ENCODE assay signal across 24 mouse cellular contexts in genomic region chr13:107035511-107036113, GRCm38 (mm10). TPM values are rescaled to one million over a fixed set of nuclear protein-coding genes. Genes with fewer than 3 reads are reported as not detected.
DNase-seq lines count a peak whose midpoint lies in the region; ATAC-seq and TF ChIP-seq lines count a peak whose summit lies in the region.
"Had no signal": no experiment of that assay in that cellular context is flagged by ENCODE, and none has a peak within 500 bp of the region (broad histone marks: within the 10 kb centered on the region; RNA-seq: fewer than 3 reads in every experiment).

No protein-coding gene starts in this region.

- H3K27me3 ChIP-seq in heart, embryonic 14.5 days (ENCODE audit: control insufficient read depth, insufficient read depth, low read length): no peaks in the 10 kb centered on the region
- no peaks in the 10 kb centered on the region for H3K27me3 ChIP-seq in heart, embryonic 10.5 days (ENCODE audit: insufficient read depth, poor library complexity, severe bottlenecking)
- no peaks in the 10 kb centered on the region for H3K27me3 ChIP-seq in ES-Bruce4 (ENCODE audit: control insufficient read depth, insufficient read depth, low read length, poor library complexity, severe bottlenecking)
- H3K27me3 ChIP-seq in intestine, embryonic 15.5 days (replicated peaks): no peaks in the 10 kb centered on the region
- H3K27me3 ChIP-seq in thymus, adult 2 months (ENCODE audit: control insufficient read depth, insufficient read depth, low read length): no peaks in the 10 kb centered on the region
- H3K27me3 ChIP-seq: embryonic facial prominence, embryonic 15.5 days; heart, embryonic 12.5 days; hindbrain, embryonic 13.5 days; limb, embryonic 13.5 days; midbrain, embryonic 13.5 days had no signal

- DNase-seq in heart, embryonic 10.5 days (ENCODE audit: low spot score): no peak
- no peak for DNase-seq in thymus, adult 2 months
- DNase-seq in gastrocnemius, postnatal 4 days (ENCODE audit: low spot score in 2 of 2): no peak
- no peak for DNase-seq in gastrocnemius, postnatal 25 days
- DNase-seq: adrenal gland, postnatal 36 days; cerebellum, adult 9-10 months; heart, postnatal 36 days; kidney, adult 9 months; kidney, postnatal 36 days; spleen, adult 18-20 months; thymus, postnatal 14 days had no signal

- H3K36me3 ChIP-seq in heart, embryonic 14.5 days (ENCODE audit: control insufficient read depth, insufficient read depth, low read length): no peaks in the 10 kb centered on the region
- H3K36me3 ChIP-seq in heart, embryonic 10.5 days: no peaks in the 10 kb centered on the region
- H3K36me3 ChIP-seq in ES-Bruce4 (ENCODE audit: control insufficient read depth, insufficient read depth, low read length, poor library complexity, severe bottlenecking): peaks cover 8% of the 10 kb centered on the region; the same call in 1 of the 2 replicates
- H3K36me3 ChIP-seq in intestine, embryonic 15.5 days: no peaks in the 10 kb centered on the region
- no peaks in the 10 kb centered on the region for H3K36me3 ChIP-seq in thymus, adult 2 months (ENCODE audit: control insufficient read depth, insufficient read depth, low read length)
- H3K36me3 ChIP-seq: embryonic facial prominence, embryonic 15.5 days; forebrain, embryonic 10.5 days; heart, embryonic 12.5 days; hindbrain, embryonic 13.5 days; limb, embryonic 13.5 days; midbrain, embryonic 13.5 days had no signal

- no peak for TF ChIP-seq CTCF in ES-Bruce4 (IDR thresholded peaks at IDR 0.05; ENCODE audit: low read depth, low read length)
- no peak for TF ChIP-seq CTCF in thymus, adult 2 months (IDR thresholded peaks at IDR 0.05; ENCODE audit: borderline replicate concordance, control insufficient read depth, extremely low read depth, insufficient read depth, low read length, poor library complexity)

- ATAC-seq in heart, embryonic 14.5 days (ENCODE audit: insufficient number of reproducible peaks, insufficient read depth, low FRiP score, low read depth): no peak
- ATAC-seq in intestine, embryonic 15.5 days: peak; percentile 72; the same call in 1 of the 2 replicates
- ATAC-seq in megakaryocyte-erythroid progenitor cell, adult 5-6 weeks (replicated peaks; ENCODE audit: low FRiP score, low TSS enrichment, poor library complexity, severe bottlenecking): 0 out of 2 replicates have a peak, but pooled peaks have one; percentile 41
- ATAC-seq: forebrain, embryonic 16.5 days; inflammation-experienced regulatory T-cells, adult 6 months; midbrain, embryonic 13.5 days had no signal

- 0 out of 4 replicates have a peak overlapping the region, but pooled peaks have one; percentile 8 to 43 for H3K27ac ChIP-seq in heart, embryonic 14.5 days (replicated peaks in 1 of 2; ENCODE audit: control insufficient read depth in 1 of 2, insufficient read depth in 1 of 2, low read depth in 2 of 2, low read length in 2 of 2)
- no peak overlapping the region for H3K27ac ChIP-seq in heart, embryonic 10.5 days
- H3K27ac ChIP-seq in ES-Bruce4 (ENCODE audit: insufficient read depth, low read length): peak overlapping the region; percentile 44
- H3K27ac ChIP-seq in intestine, embryonic 15.5 days: 0 out of 2 replicates have a peak overlapping the region, but pooled peaks have one; percentile 10
- no peak overlapping the region for H3K27ac ChIP-seq in thymus, adult 2 months (ENCODE audit: control insufficient read depth, insufficient read depth, low read length)
- H3K27ac ChIP-seq: embryonic facial prominence, embryonic 15.5 days; forebrain, embryonic 10.5 days; hindbrain, embryonic 13.5 days; limb, embryonic 13.5 days; macrophage; midbrain, embryonic 13.5 days had no signal

- TF ChIP-seq POLR2A in ES-Bruce4 (IDR thresholded peaks at IDR 0.05; ENCODE audit: insufficient read depth, low read length): no peak
- TF ChIP-seq POLR2A in thymus, adult 2 months (IDR thresholded peaks at IDR 0.05; ENCODE audit: control insufficient read depth, extremely low read depth, insufficient read depth, low read length, poor library complexity): no peak

- no peak overlapping the region for H3K4me2 ChIP-seq in heart, embryonic 14.5 days (ENCODE audit: low read length)
- no peak overlapping the region for H3K4me2 ChIP-seq in intestine, embryonic 15.5 days (replicated peaks)
- H3K4me2 ChIP-seq: embryonic facial prominence, embryonic 15.5 days; heart, embryonic 12.5 days; hindbrain, embryonic 13.5 days; limb, embryonic 13.5 days; midbrain, embryonic 13.5 days had no signal

- no peak for TF ChIP-seq EP300 in ES-Bruce4 (IDR thresholded peaks at IDR 0.05; ENCODE audit: insufficient read depth, low read depth, low read length)

- H3K9ac ChIP-seq in heart, embryonic 14.5 days (ENCODE audit: low read length): no peak overlapping the region
- H3K9ac ChIP-seq in ES-Bruce4 (ENCODE audit: low read depth, poor library complexity, severe bottlenecking): peak overlapping the region; percentile 99
- no peak overlapping the region for H3K9ac ChIP-seq in intestine, embryonic 15.5 days
- H3K9ac ChIP-seq: embryonic facial prominence, embryonic 15.5 days; heart, embryonic 12.5 days; hindbrain, embryonic 13.5 days; limb, embryonic 13.5 days; midbrain, embryonic 13.5 days had no signal

- H3K4me3 ChIP-seq in heart, embryonic 14.5 days (ENCODE audit: control insufficient read depth in 1 of 2, insufficient read depth in 1 of 2, low read depth in 1 of 2, low read length in 2 of 2): no peak overlapping the region
- no peak overlapping the region for H3K4me3 ChIP-seq in heart, embryonic 10.5 days
- H3K4me3 ChIP-seq in ES-Bruce4 (ENCODE audit: low read depth, low read length): no peak overlapping the region
- H3K4me3 ChIP-seq in intestine, embryonic 15.5 days (replicated peaks): no peak overlapping the region
- no peak overlapping the region for H3K4me3 ChIP-seq in thymus, adult 2 months (ENCODE audit: control insufficient read depth, insufficient read depth, low read length)
- H3K4me3 ChIP-seq: embryonic facial prominence, embryonic 15.5 days; forebrain, embryonic 10.5 days; heart, embryonic 12.5 days; hindbrain, embryonic 13.5 days; limb, embryonic 13.5 days; midbrain, embryonic 13.5 days had no signal

- H3K9me3 ChIP-seq in heart, embryonic 14.5 days (ENCODE audit: control insufficient read depth, low read length): no peaks in the 10 kb centered on the region
- no peaks in the 10 kb centered on the region for H3K9me3 ChIP-seq in heart, embryonic 10.5 days
- H3K9me3 ChIP-seq in ES-Bruce4 (replicated peaks; ENCODE audit: control insufficient read depth, insufficient read depth, low read length, poor library complexity, severe bottlenecking): no peaks in the 10 kb centered on the region
- no peaks in the 10 kb centered on the region for H3K9me3 ChIP-seq in intestine, embryonic 15.5 days
- H3K9me3 ChIP-seq: embryonic facial prominence, embryonic 15.5 days; forebrain, embryonic 10.5 days; heart, embryonic 12.5 days; hindbrain, embryonic 13.5 days; limb, embryonic 13.5 days; midbrain, embryonic 13.5 days had no signal

- H3K4me1 ChIP-seq in heart, embryonic 14.5 days (ENCODE audit: control insufficient read depth in 2 of 2, insufficient read depth in 2 of 2, low read length in 2 of 2): peaks cover 8 to 25% of the 10 kb centered on the region in 2 experiments; a peak in 3 of 4 replicates
- peaks cover 19% of the 10 kb centered on the region for H3K4me1 ChIP-seq in heart, embryonic 10.5 days
- H3K4me1 ChIP-seq in ES-Bruce4 (ENCODE audit: control insufficient read depth, insufficient read depth, low read length): peaks cover 2% of the 10 kb centered on the region
- no peaks in the 10 kb centered on the region for H3K4me1 ChIP-seq in intestine, embryonic 15.5 days (replicated peaks)
- H3K4me1 ChIP-seq in thymus, adult 2 months (replicated peaks; ENCODE audit: control insufficient read depth, insufficient read depth, low read length): 0 out of 2 replicates have a peak, but pooled peaks cover 2% of the 10 kb centered on the region
- H3K4me1 ChIP-seq: embryonic facial prominence, embryonic 15.5 days; forebrain, embryonic 10.5 days; hindbrain, embryonic 13.5 days; limb, embryonic 13.5 days; midbrain, embryonic 13.5 days had no signal

- WGBS in heart, embryonic 14.5 days: 28% methylated on average over 3 of the region's 3 CpGs
- 59% methylated on average over 3 of the region's 3 CpGs for WGBS in heart, embryonic 10.5 days
- 56% methylated on average over 3 of the region's 3 CpGs for WGBS in intestine, embryonic 15.5 days
- WGBS in thymus, adult 2 months: 75% methylated on average over 3 of the region's 3 CpGs

RNA-seq across cellular contexts. Expression of gene Kif2a, which starts 13.7 kb away (rescaled TPM):
- 19.7 and 23.9 TPM in 2 replicates for polyA plus RNA-seq in heart, embryonic 14.5 days (2014; fragmentation: Nextera tagmentation; extraction: Ambion mirVana)
- polyA plus RNA-seq in heart, embryonic 10.5 days (2016; fragmentation: Nextera tagmentation; extraction: Ambion mirVana): 10.8 and 15.0 TPM in 2 replicates
- 148 and 162 TPM in 2 replicates for polyA plus RNA-seq in ES-Bruce4 (2011; ENCODE audit: insufficient read depth, insufficient read length, low read depth, missing spikeins)
- 20.1 and 24.7 TPM in 2 replicates for polyA plus RNA-seq in intestine, embryonic 15.5 days (2015; fragmentation: Nextera tagmentation; extraction: Ambion mirVana)
- total RNA-seq in megakaryocyte-erythroid progenitor cell, adult 5-6 weeks (2014; fragmentation: Nextera tagmentation): 56.4 and 80.7 TPM in 2 replicates
- 22.0 and 26.1 TPM in 2 replicates for total RNA-seq in megakaryocyte-erythroid progenitor cell, adult 5-6 weeks (2017)
- 3.7 and 4.5 TPM in 2 replicates for polyA plus RNA-seq in thymus, adult 2 months (2012; rRNA removed)
- 10 to 100 TPM; 42.5 to 53.4 TPM for total RNA-seq in gastrocnemius, postnatal 4 days (2021)
- total RNA-seq in gastrocnemius, postnatal 25 days (2021): 10 to 100 TPM; 23.3 to 23.4 TPM

Comparison
In these comparisons a context has a peak if more than half of its experiments do, and no peak if none do; other contexts are left out.
1. H3K27ac ChIP-seq: peak in heart, embryonic 14.5 days (2 of 2), ES-Bruce4 (single experiment) and intestine, embryonic 15.5 days (single experiment); none in heart, embryonic 10.5 days (single experiment) and thymus, adult 2 months (single experiment).